Mouse (Mus musculus) layer of hippocampus, postnatal 36 days (tissue): ENCODE measurements around the gene Eif4g3. TPM values are rescaled to one million over a fixed set of nuclear protein-coding genes. Genes with fewer than 3 reads are reported as not detected.

Experiments used
- DNase-seq, 2 experiments: peaks; one replicate each; pipeline ENCODE4 v3.0.0; 2022
- total RNA-seq, 2 experiments: library from RNA; stranded (reverse); gene quantifications; 2 replicates each; pipeline ENCODE4 v1.2.3; 2021

Gene Eif4g3
- total RNA-seq, 2 experiments from 2014 or later: 142 to 157 TPM

- DNase-seq: no peak
Measured at GRCm38 (mm10) chr4:137990433-137990832, 2.4 kb upstream of the Eif4g3 start.

GRCm38 (mm10) chr4:137991240-137991639 lies 1.6 kb upstream of the Eif4g3 start:
- DNase-seq: no peak

- DNase-seq: peak; percentile 99
Measured at GRCm38 (mm10) chr4:137993291-137993758, 503 bp downstream of the Eif4g3 start.

- peak; percentile 42 to 47 for DNase-seq
Measured at GRCm38 (mm10) chr4:137993821-137994561, 1.2 kb downstream of the Eif4g3 start.

GRCm38 (mm10) chr4:137994562-137995336 lies 1.9 kb downstream of the Eif4g3 start:
- DNase-seq: no peak

GRCm38 (mm10) chr4:137995399-137995798 lies 2.6 kb downstream of the Eif4g3 start:
- no peak for DNase-seq

GRCm38 (mm10) chr4:137998232-137998631 lies 5.4 kb downstream of the Eif4g3 start:
- DNase-seq: no peak

GRCm38 (mm10) chr4:138000682-138001081 lies 7.9 kb downstream of the Eif4g3 start:
- DNase-seq: no peak

- DNase-seq: no peak
Measured at GRCm38 (mm10) chr4:138003909-138004610, 11.2 kb downstream of the Eif4g3 start.

GRCm38 (mm10) chr4:138005781-138006180 lies 13.0 kb downstream of the Eif4g3 start:
- DNase-seq: no peak

- no peak for DNase-seq
Measured at GRCm38 (mm10) chr4:138006951-138007613, 14.3 kb downstream of the Eif4g3 start.

GRCm38 (mm10) chr4:138008646-138009045 lies 15.8 kb downstream of the Eif4g3 start:
- no peak for DNase-seq

- no peak for DNase-seq
Measured at GRCm38 (mm10) chr4:138009786-138010502, 17.1 kb downstream of the Eif4g3 start.

- DNase-seq: no peak
Measured at GRCm38 (mm10) chr4:138013723-138014479, 21.1 kb downstream of the Eif4g3 start.

GRCm38 (mm10) chr4:138015966-138016365 lies 23.1 kb downstream of the Eif4g3 start:
- DNase-seq: no peak

- no peak for DNase-seq
Measured at GRCm38 (mm10) chr4:138017085-138017637, 24.3 kb downstream of the Eif4g3 start.

GRCm38 (mm10) chr4:138018011-138018410 lies 25.2 kb downstream of the Eif4g3 start:
- DNase-seq: no peak

- DNase-seq: no peak
Measured at GRCm38 (mm10) chr4:138020231-138020630, 27.4 kb downstream of the Eif4g3 start.

- DNase-seq: no peak
Measured at GRCm38 (mm10) chr4:138021651-138022050, 28.8 kb downstream of the Eif4g3 start.

GRCm38 (mm10) chr4:138022761-138023160 lies 29.9 kb downstream of the Eif4g3 start:
- no peak for DNase-seq
